Mouse (Mus musculus): Measurements from ENCODE around the gene Dnah8. TPM values are rescaled to one million over a fixed set of nuclear protein-coding genes. Genes with fewer than 3 reads are reported as not detected.
A peak's percentile ranks its signal among the peaks of the same experiment; 100 is the strongest.
"Not testable (repeated sequence)": the region's sequence is repeated elsewhere in the genome, so short reads cannot be mapped to it uniquely, and the experiment has no call there.

The Dnah8 gene
- 4.4 and 4.7 TPM in 2 replicates for polyA plus RNA-seq (2014; fragmentation: Nextera tagmentation; extraction: Ambion mirVana)

DNA sequence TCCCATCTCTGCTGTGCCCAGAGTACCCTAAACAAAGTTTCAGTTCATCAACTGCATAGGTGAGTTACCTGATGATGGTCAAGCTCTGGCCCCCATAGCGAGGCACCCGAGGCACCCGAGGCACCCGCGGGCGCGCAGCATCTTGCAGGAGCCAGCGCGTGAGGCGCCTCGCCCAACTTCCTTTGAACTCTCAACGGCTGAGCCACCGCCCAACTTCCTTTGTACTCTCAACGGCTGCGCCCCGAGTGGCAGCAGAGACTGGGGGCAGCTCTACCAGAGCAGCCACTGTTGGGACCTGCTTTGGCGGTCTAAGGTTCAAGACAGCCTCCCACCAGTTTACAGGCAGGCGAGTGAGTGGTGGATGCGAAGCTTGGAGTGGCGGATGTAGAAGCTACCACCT is at the start of gene Dnah8:
Gene Dnah8, plus strand, starts transcription at position 223 of the 400 bp plus-strand sequence.
- WGBS: no CpG with 5 or more reads among the region's 20 CpGs
- H3K4me2 ChIP-seq; H3K9me3 ChIP-seq (ENCODE audit: control insufficient read depth, low read length); H3K27me3 ChIP-seq (replicated peaks; ENCODE audit: control insufficient read depth, insufficient read depth, low read length); H3K9ac ChIP-seq (ENCODE audit: low read depth, low read length); ATAC-seq (replicated peaks; ENCODE audit: low FRiP score); DNase-seq (ENCODE audit: low spot score); H3K4me1 ChIP-seq (replicated peaks; ENCODE audit: control insufficient read depth, insufficient read depth, low read length); H3K36me3 ChIP-seq (ENCODE audit: control insufficient read depth, insufficient read depth, low read length); H3K27ac ChIP-seq (ENCODE audit: low read depth, low read length); H3K4me3 ChIP-seq (ENCODE audit: low read depth, low read length): not testable (repeated sequence)

DNA sequence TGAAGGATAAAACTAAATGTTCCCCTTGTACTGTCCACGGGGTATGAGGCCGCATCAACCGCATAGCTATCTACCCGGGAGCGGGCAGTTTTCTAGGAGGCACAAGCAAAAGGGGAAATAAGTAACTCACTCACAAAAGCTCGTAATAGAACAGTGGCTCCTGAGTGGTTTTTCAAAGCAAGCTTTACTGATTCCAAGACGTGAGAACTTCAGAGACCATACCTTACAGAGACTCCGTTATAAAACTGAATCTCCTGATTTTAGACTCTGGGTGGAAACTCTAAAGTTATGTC is 49.4 kb upstream of the Dnah8 start:
- Histone ChIP-seq H3K27ac (ENCODE audit: low read depth, low read length) (0 out of 2 replicates have a peak overlapping the region, but pooled peaks have one; percentile 5), H3K27me3 (replicated peaks; ENCODE audit: control insufficient read depth, insufficient read depth, low read length) (no peaks in the 10 kb centered on the region), H3K36me3 (ENCODE audit: control insufficient read depth, insufficient read depth, low read length) (no peaks in the 10 kb centered on the region), H3K4me1 (replicated peaks; ENCODE audit: control insufficient read depth, insufficient read depth, low read length) (peaks cover 24% of the 10 kb centered on the region), H3K4me3 (ENCODE audit: low read depth, low read length) (peak overlapping the region; percentile 80), H3K9ac (ENCODE audit: low read depth, low read length) (0 out of 2 replicates have a peak overlapping the region, but pooled peaks have one; percentile 43), H3K4me2 (peak overlapping the region; percentile 88), H3K9me3 (ENCODE audit: control insufficient read depth, low read length) (no peaks in the 10 kb centered on the region)
- DNase-seq (ENCODE audit: low spot score): no peak
- ATAC-seq (replicated peaks; ENCODE audit: low FRiP score): no peak
- 41% methylated on average over 8 of the region's 8 CpGs for WGBS

GRCm38 (mm10) chr17:30575121-30575904 is 48.8 kb upstream of the Dnah8 start:
- H3K27me3 ChIP-seq (replicated peaks; ENCODE audit: control insufficient read depth, insufficient read depth, low read length): no peaks in the 10 kb centered on the region
- H3K9ac ChIP-seq (ENCODE audit: low read depth, low read length): peak overlapping the region; percentile 69
- peak overlapping the region; percentile 88 for H3K4me2 ChIP-seq
- H3K4me1 ChIP-seq (replicated peaks; ENCODE audit: control insufficient read depth, insufficient read depth, low read length): peaks cover 19% of the 10 kb centered on the region
- peak overlapping the region; percentile 80 for H3K4me3 ChIP-seq (ENCODE audit: low read depth, low read length)
- peak overlapping the region; percentile 79 for H3K27ac ChIP-seq (ENCODE audit: low read depth, low read length)
- ATAC-seq (replicated peaks; ENCODE audit: low FRiP score) (peak; percentile 24), DNase-seq (ENCODE audit: low spot score) (peak; percentile 61)
- 5% methylated on average over 35 of the region's 35 CpGs for WGBS
- H3K36me3 ChIP-seq (ENCODE audit: control insufficient read depth, insufficient read depth, low read length): no peaks in the 10 kb centered on the region
- H3K9me3 ChIP-seq (ENCODE audit: control insufficient read depth, low read length): no peaks in the 10 kb centered on the region

DNA sequence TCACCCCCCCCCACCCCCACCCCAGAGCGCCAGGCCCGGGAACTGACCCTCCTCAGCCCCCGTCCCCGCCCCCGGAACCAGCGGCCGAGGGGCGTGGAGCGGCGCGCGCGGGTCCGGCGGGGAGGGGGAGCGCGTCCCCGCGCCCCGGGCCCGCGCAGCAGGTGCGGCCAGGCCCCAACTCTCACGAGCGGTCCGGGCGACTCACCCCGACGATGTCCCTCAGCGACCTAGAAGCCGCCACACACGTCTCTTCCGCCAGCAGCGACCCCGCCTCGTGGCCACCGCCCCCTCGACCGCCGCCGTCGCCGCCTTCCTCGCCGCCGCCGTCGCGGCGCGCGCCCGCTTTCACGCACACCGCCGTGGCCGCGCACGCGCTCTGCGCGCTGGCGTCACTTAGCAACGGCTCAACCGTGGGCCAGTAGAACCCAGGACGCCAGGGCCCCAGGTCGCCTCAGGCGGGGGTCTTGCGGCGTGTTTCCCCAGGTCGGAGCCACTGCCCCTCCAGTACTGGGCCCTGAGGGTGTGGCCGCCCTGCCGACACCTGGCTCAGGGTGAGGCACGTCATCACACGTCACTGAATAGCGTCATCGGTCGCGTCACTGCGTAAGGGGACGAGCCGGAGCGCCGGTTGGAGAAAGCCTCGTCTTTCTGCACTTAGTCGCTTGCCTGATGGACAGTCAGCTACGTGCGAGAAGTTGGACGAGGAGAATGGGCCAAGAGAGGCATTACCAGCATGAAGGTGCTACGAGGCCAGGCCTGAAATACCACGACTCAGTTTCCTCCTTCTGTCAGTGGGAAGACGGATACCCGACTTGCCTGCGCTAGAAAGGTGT is 48.0 kb upstream of the Dnah8 start, which contains the start of gene Btbd9:
Gene Btbd9, minus strand, starts transcription at position 548 of the 833 bp plus-strand sequence.
- peak; percentile 89 for DNase-seq (ENCODE audit: low spot score)
- Histone ChIP-seq H3K27me3 (replicated peaks; ENCODE audit: control insufficient read depth, insufficient read depth, low read length) (no peaks in the 10 kb centered on the region), H3K36me3 (ENCODE audit: control insufficient read depth, insufficient read depth, low read length) (no peaks in the 10 kb centered on the region), H3K4me3 (ENCODE audit: low read depth, low read length) (peak within 1 kb of the TSS; percentile 80), H3K9me3 (ENCODE audit: control insufficient read depth, low read length) (no peaks in the 10 kb centered on the region), H3K4me1 (replicated peaks; ENCODE audit: control insufficient read depth, insufficient read depth, low read length) (peaks cover 19% of the 10 kb centered on the region), H3K4me2 (peak within 1 kb of the TSS; percentile 88), H3K9ac (ENCODE audit: low read depth, low read length) (peak within 1 kb of the TSS; percentile 69), H3K27ac (ENCODE audit: low read depth, low read length) (peak within 1 kb of the TSS; percentile 79)
- WGBS: under 1% methylated on average over 78 of the region's 94 CpGs
- ATAC-seq (replicated peaks; ENCODE audit: low FRiP score): peak; percentile 88

- DNase-seq (ENCODE audit: low spot score): no peak
- 53% methylated on average over 12 of the region's 12 CpGs for WGBS
Observed at GRCm38 (mm10) chr17:30576946-30577345, 47.2 kb upstream of the Dnah8 start.

GRCm38 (mm10) chr17:30580781-30581180 is 43.4 kb upstream of the Dnah8 start:
- WGBS: 59% methylated on average over 1 of the region's 1 CpGs

More at GRCm38 (mm10) chr17:30576946-30577345, 47.2 kb upstream of the Dnah8 start:
- Histone ChIP-seq H3K36me3 (ENCODE audit: control insufficient read depth, insufficient read depth, low read length) (no peaks in the 10 kb centered on the region), H3K4me1 (replicated peaks; ENCODE audit: control insufficient read depth, insufficient read depth, low read length) (peaks cover 19% of the 10 kb centered on the region), H3K9me3 (ENCODE audit: control insufficient read depth, low read length) (no peaks in the 10 kb centered on the region), H3K27ac (ENCODE audit: low read depth, low read length) (no peak overlapping the region), H3K27me3 (replicated peaks; ENCODE audit: control insufficient read depth, insufficient read depth, low read length) (no peaks in the 10 kb centered on the region), H3K4me2 (peak overlapping the region; percentile 88), H3K9ac (ENCODE audit: low read depth, low read length) (peak overlapping the region; percentile 69), H3K4me3 (ENCODE audit: low read depth, low read length) (peak overlapping the region; percentile 80)
- no peak for ATAC-seq (replicated peaks; ENCODE audit: low FRiP score)

DNA sequence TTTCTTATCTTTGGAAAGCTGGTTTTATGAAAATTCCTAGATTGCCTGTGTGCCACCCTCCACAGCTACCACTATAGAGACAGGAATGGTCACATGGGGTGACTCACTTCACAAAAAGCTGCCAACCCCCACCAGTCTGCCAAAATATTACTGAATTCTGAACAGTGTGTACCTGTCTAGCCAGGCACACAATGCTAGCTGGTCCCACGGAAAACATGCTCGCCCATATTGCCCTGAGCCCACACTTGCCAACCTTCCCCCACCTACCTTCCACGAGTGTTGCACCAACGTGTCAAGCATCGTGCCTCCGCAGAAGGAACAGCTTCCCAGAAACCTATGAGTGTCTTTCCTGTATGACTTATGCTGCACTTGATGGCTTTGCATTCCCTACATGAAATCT is 43.0 kb upstream of the Dnah8 start:
- no peak overlapping the region for H3K9ac ChIP-seq (ENCODE audit: low read depth, low read length)
- H3K4me1 ChIP-seq (replicated peaks; ENCODE audit: control insufficient read depth, insufficient read depth, low read length): peaks cover 6% of the 10 kb centered on the region; the same call in 1 of the 2 replicates
- WGBS: 85% methylated on average over 6 of the region's 6 CpGs
- no peaks in the 10 kb centered on the region for H3K36me3 ChIP-seq (ENCODE audit: control insufficient read depth, insufficient read depth, low read length)
- H3K27ac ChIP-seq (ENCODE audit: low read depth, low read length): no peak overlapping the region
- no peak for ATAC-seq (replicated peaks; ENCODE audit: low FRiP score)
- no peak overlapping the region for H3K4me3 ChIP-seq (ENCODE audit: low read depth, low read length)
- no peaks in the 10 kb centered on the region for H3K27me3 ChIP-seq (replicated peaks; ENCODE audit: control insufficient read depth, insufficient read depth, low read length)
- no peak overlapping the region for H3K4me2 ChIP-seq
- DNase-seq (ENCODE audit: low spot score): no peak
- no peaks in the 10 kb centered on the region for H3K9me3 ChIP-seq (ENCODE audit: control insufficient read depth, low read length)

More at GRCm38 (mm10) chr17:30580781-30581180, 43.4 kb upstream of the Dnah8 start:
- ATAC-seq (replicated peaks; ENCODE audit: low FRiP score) (no peak), DNase-seq (ENCODE audit: low spot score) (no peak)
- Histone ChIP-seq H3K4me3 (ENCODE audit: low read depth, low read length) (no peak overlapping the region), H3K36me3 (ENCODE audit: control insufficient read depth, insufficient read depth, low read length) (no peaks in the 10 kb centered on the region), H3K4me2 (no peak overlapping the region), H3K27ac (ENCODE audit: low read depth, low read length) (no peak overlapping the region), H3K9ac (ENCODE audit: low read depth, low read length) (no peak overlapping the region), H3K27me3 (replicated peaks; ENCODE audit: control insufficient read depth, insufficient read depth, low read length) (no peaks in the 10 kb centered on the region), H3K4me1 (replicated peaks; ENCODE audit: control insufficient read depth, insufficient read depth, low read length) (peaks cover 6% of the 10 kb centered on the region; the same call in 1 of the 2 replicates), H3K9me3 (ENCODE audit: control insufficient read depth, low read length) (no peaks in the 10 kb centered on the region)

DNA sequence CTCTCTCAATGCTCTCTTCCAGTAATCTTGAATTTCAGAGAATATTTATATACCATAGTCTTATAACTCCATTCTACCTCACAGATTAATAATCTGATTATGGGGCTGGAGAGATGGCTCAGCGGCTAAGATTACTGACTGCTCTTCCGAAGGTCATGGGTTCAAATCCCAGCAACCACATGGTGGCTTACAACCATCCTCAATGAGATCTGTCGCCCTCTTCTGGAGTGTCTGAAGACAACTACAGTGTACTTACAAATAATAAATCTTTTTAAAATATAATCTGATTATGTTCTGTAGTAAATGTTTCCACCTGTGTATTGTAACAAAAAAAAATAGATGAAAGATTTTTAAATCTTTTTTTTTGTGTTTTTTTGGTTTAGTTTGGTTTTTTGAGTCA is 41.8 kb upstream of the Dnah8 start:
- no peak overlapping the region for H3K4me3 ChIP-seq (ENCODE audit: low read depth, low read length)
- WGBS: 77% methylated on average over 3 of the region's 3 CpGs
- H3K27me3 ChIP-seq (replicated peaks; ENCODE audit: control insufficient read depth, insufficient read depth, low read length): no peaks in the 10 kb centered on the region
- no peaks in the 10 kb centered on the region for H3K9me3 ChIP-seq (ENCODE audit: control insufficient read depth, low read length)
- no peak overlapping the region for H3K27ac ChIP-seq (ENCODE audit: low read depth, low read length)
- peaks cover 2% of the 10 kb centered on the region; the same call in 1 of the 2 replicates for H3K4me1 ChIP-seq (replicated peaks; ENCODE audit: control insufficient read depth, insufficient read depth, low read length)
- no peak overlapping the region for H3K9ac ChIP-seq (ENCODE audit: low read depth, low read length)
- H3K4me2 ChIP-seq: no peak overlapping the region
- no peaks in the 10 kb centered on the region for H3K36me3 ChIP-seq (ENCODE audit: control insufficient read depth, insufficient read depth, low read length)
- DNase-seq (ENCODE audit: low spot score) (no peak), ATAC-seq (replicated peaks; ENCODE audit: low FRiP score) (no peak)
